In genomic region chr8:86647771-86648170, GRCm38 (mm10) we compare ENCODE assay signal across 18 mouse cellular contexts.
"Had no signal": no experiment of that assay in that cellular context is flagged by ENCODE, and none has a peak within 500 bp of the region (broad histone marks: within the 10 kb centered on the region; RNA-seq: fewer than 3 reads in every experiment).

No protein-coding gene starts in this region.

- H3K4me3 ChIP-seq: midbrain, embryonic 10.5 days; midbrain, embryonic 12.5 days; myocyte; neural tube, embryonic 12.5 days had no signal

- H3K27ac ChIP-seq: midbrain, embryonic 10.5 days; midbrain, embryonic 12.5 days; neural tube, embryonic 12.5 days had no signal

- ATAC-seq: midbrain, embryonic 16.5 days had no signal

- DNase-seq: lung, adult 18-20 months; lung, embryonic 14.5 days; lung, postnatal 10 days; lung, postnatal 4 days; midbrain, embryonic 14.5 days; retina, postnatal 1 day; right cerebral cortex, adult 18-20 months; right cerebral cortex, postnatal 25 days; right cerebral cortex, postnatal 4 days; spleen, adult 18-20 months; thymus, adult 18-20 months; thymus, postnatal 14 days; thymus, postnatal 36 days had no signal
